Mouse (Mus musculus): Measurements from ENCODE around the gene Fgd2. TPM values are rescaled to one million over a fixed set of nuclear protein-coding genes. Genes with fewer than 3 reads are reported as not detected.
"Not testable (repeated sequence)": the region's sequence is repeated elsewhere in the genome, so short reads cannot be mapped to it uniquely, and the experiment has no call there.

Fgd2 gene
- total RNA-seq, 4 experiments from 2014 or later, result 0.38 to 1.0 (median 0.67) TPM

DNA sequence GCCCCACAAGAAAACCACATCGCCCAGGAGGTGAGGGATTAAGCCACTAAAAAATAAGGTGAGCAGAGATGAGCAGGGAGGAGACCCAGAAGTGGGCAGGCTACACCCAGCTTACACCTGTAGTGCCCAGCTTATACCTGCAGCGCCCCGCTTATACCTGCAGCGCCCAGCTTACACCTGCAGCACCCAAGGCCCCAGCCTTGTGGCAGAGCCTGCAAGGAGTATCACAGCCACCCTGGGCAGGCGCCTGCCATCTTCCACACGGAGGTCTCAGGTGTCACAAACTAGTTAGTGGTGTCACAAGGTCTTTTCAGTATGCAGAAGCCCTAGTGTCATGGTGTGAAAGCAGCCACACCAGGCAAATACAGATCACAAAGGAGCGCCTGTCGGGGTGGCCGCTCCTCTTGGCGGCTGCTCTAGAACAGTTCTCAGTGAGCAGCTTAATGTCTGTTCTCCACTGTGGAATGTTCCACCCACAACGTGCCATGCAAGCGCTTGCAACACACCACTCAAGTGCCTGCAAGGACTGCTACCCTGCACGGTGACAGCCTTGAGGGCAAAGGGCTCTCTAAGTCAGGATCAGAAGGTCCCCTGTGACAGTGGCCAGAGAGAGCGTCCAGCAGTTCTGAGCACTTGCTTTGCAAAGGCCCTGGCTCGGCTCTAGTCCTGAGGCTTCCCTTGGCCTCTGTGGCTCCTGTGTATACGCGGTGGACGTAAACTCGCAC, 24.3 kb upstream of the Fgd2 start:
- no peak for DNase-seq (ENCODE audit: low spot score in 2 of 2)

DNA sequence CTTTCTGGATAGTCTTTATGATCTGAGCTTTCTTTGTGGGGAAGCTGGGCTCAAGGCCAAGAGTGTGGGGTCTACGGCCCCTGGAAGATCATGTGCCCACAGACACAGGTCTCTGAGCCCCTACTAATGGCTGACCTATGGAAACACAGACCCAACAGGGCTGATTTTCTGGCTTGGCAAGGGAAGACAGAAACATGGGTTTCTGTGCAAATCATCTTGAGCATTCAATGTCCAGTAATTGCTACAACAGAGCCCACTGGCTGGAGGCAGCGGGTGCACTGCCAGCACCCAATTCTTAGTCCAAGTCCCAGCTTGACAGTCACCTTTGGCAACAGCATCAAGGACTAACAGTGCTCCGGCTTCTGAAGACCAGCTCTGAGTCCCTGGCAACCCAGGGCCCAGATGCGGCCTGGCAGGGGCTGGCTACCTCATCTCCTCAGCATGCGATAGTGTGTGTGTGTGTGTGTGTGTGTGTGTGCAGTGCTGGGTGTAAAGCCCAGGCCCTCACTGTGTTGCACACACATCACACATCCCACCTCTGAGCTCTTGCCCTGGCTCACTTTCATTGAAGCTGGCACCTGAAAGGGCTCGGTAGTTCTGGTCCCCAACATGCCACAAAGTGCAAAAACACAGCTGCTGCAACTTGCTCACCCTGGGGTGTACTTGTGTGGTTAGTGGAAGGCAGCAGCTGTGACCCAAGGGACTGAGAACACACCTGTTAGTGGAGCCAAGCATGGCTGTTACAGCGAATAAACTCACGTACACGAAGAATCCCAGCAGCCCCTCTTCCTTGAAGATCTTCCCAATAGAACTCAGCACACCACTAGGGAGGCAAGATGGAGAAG, 22.5 kb upstream of the Fgd2 start:
- DNase-seq (ENCODE audit: low spot score in 2 of 2), result no peak

DNA sequence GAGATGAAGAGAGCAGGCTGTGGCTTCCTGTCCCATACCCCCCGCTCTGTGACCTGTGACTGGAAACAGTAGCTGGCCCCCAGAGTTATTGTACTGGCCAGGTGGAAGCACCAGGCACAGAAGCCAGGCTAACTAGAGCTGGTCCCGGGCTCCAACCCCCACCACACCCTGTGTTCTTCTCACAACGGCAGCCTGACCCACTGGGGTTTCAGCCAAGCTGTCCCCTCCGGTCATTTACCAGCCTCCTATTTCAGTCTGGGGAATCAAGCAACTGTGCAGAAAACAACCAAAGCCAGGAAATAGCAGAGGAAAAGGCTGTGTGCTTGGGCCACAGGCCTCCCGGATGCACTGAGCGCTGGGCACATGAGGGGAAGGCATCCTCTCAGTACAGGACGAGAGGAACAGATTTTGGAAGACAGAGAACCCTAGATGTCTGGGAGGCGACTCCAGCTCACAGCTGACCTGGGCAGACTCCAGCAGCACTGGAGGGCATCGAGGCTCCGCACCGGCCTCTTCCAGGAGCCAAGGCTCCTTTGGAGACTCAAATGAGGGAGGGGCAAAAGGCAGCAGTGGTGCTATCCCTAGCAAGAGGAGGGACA, 21.4 kb upstream of the Fgd2 start:
- DNase-seq (ENCODE audit: low spot score in 2 of 2), result no peak

DNA sequence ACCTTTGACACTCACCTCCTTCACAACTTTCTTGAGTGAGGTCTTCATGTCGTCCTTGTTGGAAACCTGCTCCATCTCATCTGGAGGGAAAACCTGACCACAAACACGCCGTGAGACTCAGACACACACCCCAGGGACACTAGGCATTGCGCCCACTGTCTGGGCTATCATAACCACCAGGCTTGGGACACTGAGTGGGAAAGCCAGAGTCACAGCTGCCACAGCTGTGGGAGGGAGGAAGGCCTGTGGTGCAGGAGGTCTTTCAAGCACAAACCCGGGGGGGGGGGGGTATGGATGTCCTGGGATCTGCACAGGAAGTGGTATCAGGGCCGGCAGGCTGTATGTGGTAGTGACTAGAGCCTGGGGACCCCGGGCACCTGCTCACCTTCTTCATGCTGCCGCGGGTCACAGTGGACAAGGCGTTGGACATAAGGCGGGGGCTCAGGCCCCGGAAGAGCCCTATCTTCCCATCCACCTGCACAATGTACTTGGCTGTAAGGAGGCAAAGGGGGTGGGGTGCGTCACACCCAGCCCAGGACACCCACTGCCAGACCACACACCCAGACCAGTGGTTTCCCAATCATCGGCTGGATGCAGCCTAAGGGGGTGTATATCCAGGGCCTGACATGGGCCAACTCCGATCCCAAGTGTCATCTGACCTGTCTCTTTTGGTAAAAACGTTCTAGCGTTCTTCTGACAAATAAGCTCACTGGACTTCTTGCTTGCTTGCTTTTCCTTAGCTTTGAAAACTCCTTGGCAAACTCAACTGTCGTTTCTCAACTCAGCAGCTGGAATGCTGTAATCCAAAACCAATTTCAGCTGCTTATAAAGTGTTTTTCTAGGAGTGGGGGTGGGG, 20.1 kb upstream of the Fgd2 start:
- peak in 1 of 2 experiments; percentile 60 for DNase-seq (ENCODE audit: low spot score in 2 of 2)

DNA sequence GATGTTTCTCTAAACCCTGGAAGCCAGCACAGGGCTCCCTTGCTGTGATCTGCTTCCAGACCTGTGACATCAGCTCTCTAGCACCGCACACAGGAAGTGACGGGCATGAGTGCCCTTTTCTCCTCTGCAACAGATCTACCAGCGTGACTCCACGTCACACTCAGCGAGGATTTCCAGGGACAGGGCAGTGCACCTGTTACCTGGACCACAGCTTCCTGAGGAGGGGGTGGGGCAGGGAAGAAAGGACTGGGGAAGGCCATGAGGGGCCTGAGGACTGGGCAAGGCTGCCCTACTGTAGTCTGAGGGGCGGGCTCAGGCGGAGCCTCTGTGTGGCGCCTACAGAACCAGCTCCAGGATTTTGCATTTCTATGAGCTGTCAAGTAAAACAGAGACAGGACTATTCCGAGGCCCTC, 19.1 kb upstream of the Fgd2 start:
- peak in 1 of 2 experiments; percentile 62 for DNase-seq (ENCODE audit: low spot score in 2 of 2)

DNA sequence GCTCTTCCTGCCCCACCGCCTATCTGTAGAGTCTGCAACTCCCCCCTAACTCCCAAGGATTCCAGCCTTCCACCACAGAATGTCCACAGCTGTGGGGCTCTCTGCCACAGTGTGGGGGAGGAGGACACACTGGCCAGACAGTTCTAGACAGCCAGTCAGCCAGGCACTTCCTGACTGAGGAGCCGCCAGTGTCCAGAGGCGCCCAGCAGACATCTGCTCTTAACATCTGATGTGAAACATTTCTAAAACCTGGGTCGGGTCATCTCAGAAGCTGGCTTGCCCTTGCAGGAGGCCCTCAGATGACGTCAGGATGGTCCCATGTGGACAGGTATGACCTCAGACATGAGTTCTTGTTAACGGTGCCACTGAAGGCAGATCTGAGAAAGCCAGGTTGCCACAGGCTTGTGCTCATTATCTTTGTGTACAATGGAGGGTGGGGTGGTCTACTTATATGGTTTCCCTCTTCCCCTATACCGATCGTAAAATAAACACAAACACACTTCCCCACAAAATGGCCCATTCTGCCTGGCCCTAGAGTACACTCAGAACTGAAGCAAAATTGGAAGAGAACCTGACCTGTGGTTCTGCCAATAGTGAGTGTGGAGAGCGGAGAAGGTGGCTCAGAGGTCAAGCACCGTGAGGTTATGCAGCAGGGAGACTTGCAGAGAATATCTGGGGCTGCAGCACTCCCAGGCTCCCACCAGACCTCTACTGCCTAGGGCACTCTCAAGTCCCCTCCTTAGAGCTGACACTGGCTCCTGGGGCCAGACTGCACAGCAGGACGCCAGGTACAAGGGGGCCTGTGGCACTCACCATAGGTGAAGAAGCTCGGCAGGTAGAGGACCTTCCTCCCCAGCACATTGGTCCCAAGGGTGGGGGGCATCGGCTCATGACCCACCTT, 18.5 kb upstream of the Fgd2 start:
- peak in 1 of 2 experiments; percentile 63 for DNase-seq (ENCODE audit: low spot score in 2 of 2)

DNA sequence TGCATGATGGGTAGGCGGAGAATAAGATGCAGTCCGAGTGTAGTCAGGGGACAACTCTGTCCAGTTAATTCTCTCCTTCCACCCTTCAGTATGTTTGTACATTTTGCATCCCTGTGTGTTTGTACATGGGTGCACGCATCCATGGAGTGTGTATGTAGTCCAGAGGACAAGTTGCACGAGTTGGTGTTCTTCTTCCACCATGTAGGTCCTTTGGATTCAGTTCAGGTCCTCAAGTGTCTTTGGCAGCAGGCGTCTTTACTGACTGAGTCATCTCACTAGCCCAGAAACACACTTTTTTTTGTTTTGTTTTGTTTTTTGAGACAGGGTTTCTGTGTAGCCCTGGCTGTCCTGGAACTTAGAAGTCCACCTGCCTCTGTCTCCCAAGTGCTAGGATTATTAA, 17.5 kb upstream of the Fgd2 start:
- DNase-seq (ENCODE audit: low spot score in 2 of 2), result no peak

DNA sequence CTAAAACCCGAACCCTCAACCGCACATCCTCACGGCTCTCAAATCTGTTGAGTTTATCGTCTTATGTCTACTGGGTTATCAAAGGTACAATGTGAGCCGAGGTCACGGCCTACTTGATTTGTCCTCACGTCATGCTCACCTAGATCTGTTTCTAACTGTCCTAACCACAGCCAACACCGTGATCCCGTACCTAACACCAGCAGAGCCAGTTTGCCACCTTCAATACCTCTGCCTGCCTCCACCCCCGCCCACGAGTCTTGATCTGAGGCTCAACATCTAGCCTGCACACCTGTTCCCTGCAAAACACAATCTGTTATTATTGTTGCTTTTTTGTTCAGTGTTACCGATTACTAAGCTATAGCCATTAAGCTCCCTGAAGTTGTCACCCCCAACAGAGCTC, 15.4 kb upstream of the Fgd2 start:
- DNase-seq (ENCODE audit: low spot score in 2 of 2), result no peak

DNA sequence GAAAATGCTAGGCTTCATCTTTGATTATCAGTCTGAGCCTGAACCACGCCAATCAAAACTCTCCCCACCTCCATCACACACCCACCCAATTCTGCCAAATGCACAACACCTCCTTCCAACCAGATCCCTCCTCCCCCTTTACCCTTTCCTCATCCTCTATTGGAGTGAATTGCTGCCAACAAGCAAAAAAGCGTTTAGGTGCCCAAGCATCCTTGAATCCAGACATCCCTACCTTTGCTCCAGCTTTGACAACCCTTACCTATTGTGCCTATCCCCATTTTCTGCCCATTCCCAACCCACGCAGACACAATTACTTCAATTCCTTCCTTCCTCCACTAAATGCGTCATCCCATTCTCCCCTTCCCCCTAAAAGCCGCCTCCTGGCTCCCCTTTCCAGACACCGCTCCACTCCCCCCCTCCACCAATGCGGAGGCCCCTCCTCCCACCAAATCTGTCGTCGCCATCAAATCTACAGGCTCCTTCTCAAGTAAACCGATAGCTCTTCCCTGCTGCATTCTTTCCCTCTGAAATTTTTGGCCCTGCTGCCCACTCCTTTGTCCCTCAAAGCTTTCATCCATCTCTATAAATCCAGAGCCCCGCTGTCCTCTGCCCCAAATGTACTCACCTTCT, 14.1 kb upstream of the Fgd2 start:
- DNase-seq (ENCODE audit: low spot score in 2 of 2), result no peak

DNA sequence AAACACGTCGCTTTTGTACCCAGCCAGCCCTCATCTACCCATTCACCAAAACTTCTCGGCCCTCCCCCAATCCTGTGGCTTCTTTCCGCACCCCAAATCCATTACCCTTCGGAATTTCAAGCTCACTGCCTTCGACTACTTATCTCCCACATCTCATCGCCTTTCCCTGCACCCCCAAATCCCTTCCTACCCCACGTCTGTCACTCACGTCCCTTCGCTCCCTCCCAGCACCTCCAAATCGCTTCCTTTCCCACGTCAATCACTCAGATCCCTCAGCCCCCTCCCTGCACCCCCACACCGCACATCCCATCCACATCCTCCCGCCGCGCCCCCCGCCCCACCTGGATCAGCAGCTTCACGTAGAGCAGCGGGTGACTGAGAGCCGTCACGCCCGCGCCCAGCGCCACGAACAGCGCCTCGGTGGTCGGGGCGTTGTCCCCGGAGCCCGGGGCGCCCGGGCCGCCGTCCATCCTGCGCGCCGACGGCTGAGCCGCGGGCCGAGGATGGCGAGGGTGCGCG, 13.5 kb upstream of the Fgd2 start:
- DNase-seq (ENCODE audit: low spot score in 2 of 2), result no peak

DNA sequence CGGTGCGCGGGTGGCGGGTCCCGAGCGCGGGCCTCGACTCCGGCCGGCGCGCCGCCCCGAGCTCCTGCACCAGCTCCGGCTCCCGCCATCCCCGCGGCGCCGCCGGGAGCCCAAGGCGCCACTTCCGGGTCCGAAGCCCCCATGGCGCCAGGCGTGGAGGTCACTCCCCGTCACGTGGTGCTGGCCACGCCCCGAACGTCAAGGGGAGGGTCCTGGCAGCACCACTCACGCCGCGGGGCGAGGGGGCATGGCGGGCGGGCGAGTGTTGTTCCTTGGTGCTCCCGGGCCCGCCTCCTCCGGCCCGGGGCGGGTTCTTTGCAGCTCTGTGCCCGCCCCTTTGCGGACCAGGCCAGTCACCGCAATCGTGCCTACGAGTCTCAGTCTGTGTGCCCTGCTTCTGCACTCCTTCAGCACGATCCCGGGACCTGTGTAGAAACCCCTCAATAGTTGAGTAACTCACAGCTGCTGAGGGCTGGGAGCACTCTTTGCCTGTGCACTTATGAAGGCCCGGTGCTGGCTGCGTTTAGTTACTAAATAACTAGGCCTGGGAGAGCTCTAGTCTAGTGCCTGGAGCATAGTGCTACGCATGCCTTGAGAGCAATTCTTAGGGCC, 13.0 kb upstream of the Fgd2 start, which contains the start of gene Mtch1:
Gene Mtch1 (minus strand): TSS at position 290 of the 612 bp plus-strand sequence.
- peak; percentile 97 to 99 for DNase-seq (ENCODE audit: low spot score in 2 of 2)

DNA sequence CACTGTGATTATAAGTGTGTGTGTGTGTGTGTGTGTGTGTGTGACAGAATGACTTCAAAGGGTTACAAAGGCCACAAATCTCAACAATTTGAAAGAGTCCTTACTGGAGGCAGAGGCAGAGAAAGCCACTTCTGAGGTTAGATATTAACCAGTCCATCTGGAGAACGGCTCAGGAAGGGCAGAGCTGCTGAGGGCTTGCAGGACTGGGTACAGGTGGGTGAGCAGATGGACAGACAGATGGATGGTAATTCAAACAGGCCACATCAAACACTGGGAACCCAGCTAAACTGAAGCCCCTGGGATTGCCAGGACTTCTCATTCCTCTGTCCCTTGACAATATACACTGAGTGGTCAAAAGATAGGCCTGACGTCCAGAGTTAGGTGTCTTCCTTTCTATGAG, 11.7 kb upstream of the Fgd2 start:
- DNase-seq (ENCODE audit: low spot score in 2 of 2), result no peak

DNA sequence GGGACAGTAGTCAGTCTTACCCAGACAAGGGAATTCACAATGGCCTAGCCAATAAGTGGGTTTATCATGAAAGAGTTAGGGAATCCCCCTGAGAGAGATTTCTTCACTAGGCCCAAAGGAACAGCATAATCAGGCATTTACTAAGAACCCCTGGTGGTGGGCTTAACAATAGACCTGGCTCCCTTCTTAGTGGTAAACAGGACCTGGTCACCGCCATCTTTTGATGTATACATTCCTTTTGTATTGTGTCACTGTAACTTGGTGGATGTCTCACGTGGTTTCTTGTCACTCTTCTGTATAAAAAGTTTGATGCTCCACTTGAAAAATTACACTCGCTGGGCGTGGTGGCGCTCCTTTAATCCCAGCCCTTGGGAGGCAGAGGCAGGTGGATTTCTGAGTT, 9.7 kb upstream of the Fgd2 start:
- DNase-seq (ENCODE audit: low spot score in 2 of 2), result not testable (repeated sequence)

DNA sequence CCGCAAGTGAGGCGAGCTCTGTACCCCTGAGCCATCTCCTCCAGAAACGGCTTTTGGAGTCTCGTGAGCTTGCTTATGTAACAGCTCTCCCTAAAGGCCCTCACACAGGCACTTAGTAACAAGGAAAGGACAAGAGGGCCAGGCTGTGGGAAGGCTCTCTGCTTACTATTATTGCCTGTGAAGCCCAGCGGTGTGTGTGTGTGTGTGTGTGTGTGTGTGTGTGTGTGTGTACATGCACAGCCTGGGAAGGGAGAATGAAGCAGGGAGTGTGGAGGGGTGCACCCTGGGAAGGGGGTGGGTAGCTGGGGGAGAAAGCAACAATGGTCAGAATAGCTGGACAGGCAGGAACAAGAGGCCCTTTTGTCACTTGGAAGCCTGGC, 5.3 kb upstream of the Fgd2 start:
- no peak for DNase-seq (ENCODE audit: low spot score in 2 of 2)

DNA sequence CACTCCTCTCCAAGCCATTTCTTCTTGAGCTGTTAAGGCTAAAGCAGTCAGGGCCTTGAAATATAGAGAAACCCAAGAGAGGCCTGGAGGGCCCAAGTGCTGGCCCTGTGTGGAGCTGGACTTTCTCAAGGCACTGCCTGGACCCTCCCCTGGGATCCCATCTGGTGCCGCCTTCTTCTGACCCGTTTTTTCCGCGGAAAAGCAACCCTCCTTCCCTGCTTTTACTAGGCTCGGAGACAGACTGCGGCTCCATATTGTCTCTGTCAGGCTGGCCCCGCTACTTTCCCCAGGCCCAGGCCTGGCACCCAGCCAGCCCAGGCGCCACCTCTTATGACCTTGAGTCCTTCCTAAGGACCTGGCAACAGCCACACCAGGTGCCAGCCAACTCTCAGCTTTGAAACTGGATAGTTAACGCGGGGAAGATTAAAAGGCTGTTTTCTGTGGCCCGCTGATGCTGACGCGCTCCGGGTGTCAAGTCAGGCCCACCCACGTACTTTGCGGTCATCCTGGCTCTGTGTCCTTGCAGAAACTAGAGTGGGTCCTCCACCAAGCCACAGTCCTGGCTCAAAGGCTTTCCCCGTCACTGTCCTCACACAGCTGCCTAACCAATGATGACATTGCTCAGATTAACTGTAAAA, 4.8 kb upstream of the Fgd2 start:
- DNase-seq (ENCODE audit: low spot score in 2 of 2), result peak; percentile 59 to 81

DNA sequence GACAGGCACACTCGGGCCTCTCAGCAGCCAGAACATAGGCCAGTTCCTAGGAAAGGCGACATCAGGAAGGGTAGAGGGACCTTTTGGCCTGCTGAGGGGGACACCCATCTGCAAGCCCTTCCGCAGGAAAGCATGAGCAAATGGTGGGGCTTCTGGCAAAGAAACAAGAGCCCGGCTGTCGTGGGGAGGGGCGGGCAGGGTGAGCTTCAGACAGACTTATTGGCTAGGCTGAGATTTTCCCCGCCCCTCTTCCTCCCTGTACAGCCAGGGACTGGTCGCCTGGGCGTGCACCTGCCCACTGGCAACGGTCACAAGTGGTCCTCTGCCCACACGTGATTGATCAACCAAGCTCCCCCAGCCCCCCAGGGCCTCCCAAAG, 4.2 kb upstream of the Fgd2 start:
- DNase-seq (ENCODE audit: low spot score in 2 of 2), result peak; percentile 62 to 65

DNA sequence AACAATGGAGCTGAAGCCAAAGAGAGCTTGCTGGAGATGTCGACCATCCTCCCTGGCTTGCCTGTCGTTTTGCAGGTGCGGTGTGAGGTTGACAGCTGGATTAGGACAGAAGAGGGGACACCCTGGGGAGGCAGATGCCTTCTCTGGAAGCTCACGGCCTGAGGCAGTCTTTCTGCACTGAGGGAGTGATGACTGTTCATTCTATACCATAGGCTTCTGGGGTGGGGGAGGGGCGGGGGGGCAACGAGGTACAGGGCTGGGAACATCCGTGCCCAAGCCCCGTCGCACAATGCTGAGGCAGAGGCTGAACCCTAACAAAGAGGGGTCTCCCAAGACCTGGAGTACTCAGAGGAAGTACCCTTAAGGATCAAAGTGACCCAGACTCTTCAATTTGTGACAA, 3.8 kb upstream of the Fgd2 start:
- no peak for DNase-seq (ENCODE audit: low spot score in 2 of 2)

DNA sequence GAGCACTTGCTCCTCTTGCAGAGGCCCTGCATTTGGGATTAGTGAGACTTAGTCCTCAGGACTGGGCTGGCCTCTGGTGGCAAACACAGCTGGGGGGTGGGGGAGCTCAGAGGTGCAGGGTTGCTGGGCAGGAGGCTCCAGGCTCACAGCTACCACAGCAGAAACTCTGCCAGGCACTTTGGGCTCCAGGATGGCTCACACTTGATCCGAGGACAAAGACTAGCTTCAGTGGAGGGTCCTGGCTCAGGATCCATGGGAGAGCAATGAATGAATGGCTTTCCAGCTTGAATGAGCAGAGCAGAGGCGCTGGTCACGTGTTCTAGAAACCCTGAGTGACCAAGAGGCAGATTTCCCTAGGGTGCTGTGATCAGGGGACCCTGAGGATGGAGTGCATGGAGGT, 1.8 kb upstream of the Fgd2 start:
- DNase-seq (ENCODE audit: low spot score in 2 of 2), result no peak
